Mouse (Mus musculus): ENCODE measurements around the gene Lyst. TPM values are rescaled to one million over a fixed set of nuclear protein-coding genes. Genes with fewer than 3 reads are reported as not detected.
A peak's percentile ranks its signal among the peaks of the same experiment; 100 is the strongest.

Gene Lyst
- total and polyA plus RNA-seq, 3 experiments = 2.9 to 3.1 TPM; not detected in 1

GRCm38 (mm10) chr13:13826533-13826932 is 236.3 kb downstream of the Lyst start:
- no peak for DNase-seq (ENCODE audit: low read depth, low spot score)
- Histone ChIP-seq H3K9me3 (replicated peaks; ENCODE audit: insufficient read depth, low read length) (no peaks in the 10 kb centered on the region), H3K79me2 (ENCODE audit: control insufficient read depth, insufficient read depth, low read length, poor library complexity) (no peaks in the 10 kb centered on the region), H3K9ac (ENCODE audit: control insufficient read depth, low read depth, low read length, poor library complexity, severe bottlenecking) (no peak overlapping the region), H3K27me3 (ENCODE audit: control insufficient read depth in 1 of 2, insufficient read depth in 2 of 2, low read length in 2 of 2) (no peaks in the 10 kb centered on the region), H3K27ac (ENCODE audit: control insufficient read depth, low read depth, low read length) (no peak overlapping the region), H3K4me3 (ENCODE audit: control insufficient read depth in 1 of 2, insufficient read depth in 1 of 2, low read depth in 2 of 2, low read length in 2 of 2) (no peak overlapping the region), H3K4me1 (ENCODE audit: control insufficient read depth in 1 of 2, insufficient read depth in 2 of 2, low read length in 2 of 2) (no peaks in the 10 kb centered on the region), H3K36me3 (ENCODE audit: control insufficient read depth in 1 of 2, insufficient read depth in 2 of 2, low read length in 2 of 2) (no peaks in the 10 kb centered on the region)
- TF ChIP-seq ELF1 (IDR thresholded peaks at IDR 0.05; ENCODE audit: low read depth, low read length) (no peak), E2F4 (IDR thresholded peaks at IDR 0.05; ENCODE audit: borderline replicate concordance, low read depth, low read length) (no peak), MXI1 (IDR thresholded peaks at IDR 0.05; ENCODE audit: low read depth, low read length) (no peak), RCOR1 (IDR thresholded peaks at IDR 0.05; ENCODE audit: low read depth, low read length) (no peak), MAFK (IDR thresholded peaks at IDR 0.05; ENCODE audit: borderline replicate concordance, low read depth, low read length) (no peak)

DNA sequence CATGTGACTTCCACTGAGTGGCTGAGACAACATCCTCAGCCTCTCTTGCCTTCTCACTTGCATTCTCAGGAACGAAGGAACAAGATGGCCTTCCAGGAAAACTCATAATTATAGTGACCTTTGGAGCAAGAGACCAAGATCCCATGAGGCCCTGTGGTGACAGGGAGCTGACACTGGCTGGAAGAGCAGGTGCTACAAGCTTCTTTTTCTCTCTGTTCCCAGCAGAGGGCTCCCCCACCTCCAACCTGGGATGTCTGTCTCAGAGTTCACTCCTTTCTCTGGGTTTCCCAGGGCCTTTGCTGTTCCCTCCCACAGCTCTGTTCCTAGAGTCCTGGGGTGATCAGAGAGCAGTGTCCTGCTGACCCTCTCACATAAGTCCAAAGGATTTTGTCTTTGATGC is 237.9 kb downstream of the Lyst start:
- Histone ChIP-seq H3K4me1 (ENCODE audit: control insufficient read depth in 1 of 2, insufficient read depth in 2 of 2, low read length in 2 of 2) (no peaks in the 10 kb centered on the region), H3K9ac (ENCODE audit: control insufficient read depth, low read depth, low read length, poor library complexity, severe bottlenecking) (no peak overlapping the region), H3K27me3 (ENCODE audit: control insufficient read depth in 1 of 2, insufficient read depth in 2 of 2, low read length in 2 of 2) (no peaks in the 10 kb centered on the region), H3K79me2 (ENCODE audit: control insufficient read depth, insufficient read depth, low read length, poor library complexity) (no peaks in the 10 kb centered on the region), H3K36me3 (ENCODE audit: control insufficient read depth in 1 of 2, insufficient read depth in 2 of 2, low read length in 2 of 2) (no peaks in the 10 kb centered on the region), H3K27ac (ENCODE audit: control insufficient read depth, low read depth, low read length) (no peak overlapping the region), H3K9me3 (replicated peaks; ENCODE audit: insufficient read depth, low read length) (no peaks in the 10 kb centered on the region), H3K4me3 (ENCODE audit: control insufficient read depth in 1 of 2, insufficient read depth in 1 of 2, low read depth in 2 of 2, low read length in 2 of 2) (no peak overlapping the region)
- TF ChIP-seq CTCF (IDR thresholded peaks at IDR 0.05 in 2 of 3, conservative IDR thresholded peaks at IDR 0.05 in 1 of 3; ENCODE audit: control insufficient read depth in 1 of 3, insufficient read depth in 1 of 3, low read depth in 2 of 3, low read length in 3 of 3, poor library complexity in 1 of 3, severe bottlenecking in 1 of 3) = peak in 2 of 3 experiments; percentile 4 to 9; a peak in 1 of 6 replicates
- TF ChIP-seq POLR2AphosphoS2 (IDR thresholded peaks at IDR 0.05; ENCODE audit: low read length) = no peak
- TF ChIP-seq NRF1 (IDR thresholded peaks at IDR 0.05; ENCODE audit: insufficient read depth, low read depth, low read length, poor library complexity, severe bottlenecking) = no peak
- no peak for TF ChIP-seq POLR2A (IDR thresholded peaks at IDR 0.05; ENCODE audit: control insufficient read depth in 1 of 2, insufficient read depth in 1 of 2, low read depth in 1 of 2, low read length in 2 of 2, poor library complexity in 1 of 2)
- peak; percentile 24; the same call in 1 of the 2 replicates for TF ChIP-seq SMC3 (IDR thresholded peaks at IDR 0.05; ENCODE audit: low read depth, low read length)
- no peak for DNase-seq (ENCODE audit: low read depth, low spot score)

Other genes starting within 250 kb of the Lyst start
- gene Gpr137b, start 196.4 kb upstream of the Lyst start, total RNA-seq (2012; rRNA removed) = 0.08 TPM in 1 of 2 replicates, not detected in the other
- 1 to 10 TPM in 1 of 2 experiments, not detected in 1; 2.5 TPM for gene Gpr137b, start 196.4 kb upstream of the Lyst start, polyA plus RNA-seq (2012; ENCODE audit: insufficient read depth in 1 of 2, insufficient read length in 2 of 2, low read depth in 1 of 2, low replicate concordance in 2 of 2, missing spikeins in 1 of 2)
- gene Nid1, start 152.8 kb upstream of the Lyst start, total RNA-seq (2012; rRNA removed) = not detected in 2 replicates
- gene Nid1, start 152.8 kb upstream of the Lyst start, polyA plus RNA-seq (2012; ENCODE audit: insufficient read depth in 1 of 2, insufficient read length in 2 of 2, low read depth in 1 of 2, low replicate concordance in 2 of 2, missing spikeins in 1 of 2) = not detected
- gene Gng4, start 193.7 kb downstream of the Lyst start, total RNA-seq (2012; rRNA removed) = not detected in 2 replicates
- gene Gng4, start 193.7 kb downstream of the Lyst start, polyA plus RNA-seq (2012; ENCODE audit: insufficient read depth in 1 of 2, insufficient read length in 2 of 2, low read depth in 1 of 2, low replicate concordance in 2 of 2, missing spikeins in 1 of 2) = not detected